Mouse (Mus musculus) 3134 (cell line): ENCODE measurements at regions not wholly inside any gene's neighbourhood (a gene's known extent, or its start where the extent isn't known, plus 50 kb on each side); places are given as distances from the start of the nearest gene placed in this dataset.

ENCODE experiments used
- DNase-seq: peaks from one replicate; pipeline ENCODE4 v3.0.0-alpha.2; 2011; ENCODE audit warnings: low spot score; ENCODE audit not compliant: insufficient read length; ENCODE audit errors: extremely low read depth

DNA sequence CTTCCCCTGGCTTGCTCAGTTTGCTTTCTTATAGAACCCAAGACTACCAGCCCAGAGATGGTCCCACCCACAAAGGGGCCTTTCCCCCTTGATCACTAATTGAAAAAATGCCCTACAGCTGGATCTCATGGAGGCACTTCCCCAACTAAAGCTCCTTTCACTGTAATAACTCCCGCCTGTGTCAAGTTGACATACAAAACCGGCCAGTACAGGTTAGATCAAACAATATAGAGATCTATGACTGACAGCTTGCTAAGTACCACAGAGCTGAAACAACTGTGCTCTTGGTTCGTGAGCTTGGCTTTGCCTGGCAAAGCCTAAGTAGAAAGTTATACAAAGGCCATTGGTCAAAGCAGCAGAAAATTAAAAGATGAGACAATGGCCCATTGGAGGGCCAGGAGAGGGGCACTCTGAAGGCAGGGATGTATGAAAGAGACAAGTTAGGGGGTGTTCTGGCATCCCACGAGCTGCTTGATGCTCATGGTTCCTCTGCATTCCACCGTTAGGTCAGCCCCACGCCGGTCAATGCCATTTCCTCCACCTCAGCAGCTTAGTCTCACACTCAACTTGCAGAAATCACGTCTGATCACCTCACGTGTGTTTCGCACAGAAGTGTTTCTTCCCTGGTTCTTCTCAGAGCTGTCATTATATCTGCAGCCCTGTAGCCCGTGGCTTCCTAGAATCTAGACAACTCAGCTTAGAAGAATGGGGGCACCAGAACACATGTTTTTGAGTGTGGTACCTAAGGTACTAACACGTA is 87.5 kb upstream of the Zfp648 start:
- no peak for DNase-seq

DNA sequence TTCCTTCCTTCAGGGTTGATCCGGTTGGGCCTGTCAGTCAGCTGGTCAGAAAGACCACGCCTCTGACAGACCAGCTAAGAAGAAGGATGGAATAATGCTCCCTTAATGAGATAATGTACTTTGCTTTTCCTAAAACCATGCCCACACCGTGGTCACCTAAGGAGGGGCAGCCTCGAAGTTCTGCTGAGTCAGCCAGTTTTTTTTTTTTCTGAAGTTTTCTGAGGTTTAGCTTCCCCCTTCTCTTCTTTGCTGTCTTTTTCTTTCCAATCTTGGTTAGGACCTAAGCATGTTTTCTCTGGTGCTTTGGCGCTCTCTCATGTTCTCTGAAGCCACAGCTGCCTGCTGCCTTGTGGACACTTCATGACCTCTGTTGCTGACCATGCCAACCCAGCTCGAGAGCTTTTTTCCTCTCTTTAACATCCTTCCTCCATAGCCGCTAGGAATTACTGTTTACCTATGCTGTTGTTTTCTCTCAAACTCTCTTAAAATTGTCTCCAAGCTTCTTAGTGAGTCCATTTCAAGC is 84.7 kb upstream of the Zfp648 start:
- DNase-seq = no peak

DNA sequence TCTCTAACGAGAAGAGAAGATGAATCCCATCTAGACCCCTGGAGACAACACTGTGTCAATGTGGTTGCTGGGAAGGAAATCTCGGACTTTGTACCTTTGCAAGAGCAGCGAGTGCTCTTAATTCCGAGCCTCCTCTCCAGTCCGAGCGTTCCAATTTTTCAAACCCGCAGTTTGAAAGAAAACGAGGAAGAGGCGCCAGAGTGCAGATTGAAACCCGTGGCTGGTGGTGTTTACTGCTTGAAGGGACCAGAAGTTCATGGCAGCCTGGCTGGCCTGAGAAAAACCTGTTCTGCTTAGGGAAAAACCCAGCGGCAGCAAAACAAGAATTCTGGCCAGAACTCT is 83.7 kb upstream of the Zfp648 start:
- DNase-seq = no peak

DNA sequence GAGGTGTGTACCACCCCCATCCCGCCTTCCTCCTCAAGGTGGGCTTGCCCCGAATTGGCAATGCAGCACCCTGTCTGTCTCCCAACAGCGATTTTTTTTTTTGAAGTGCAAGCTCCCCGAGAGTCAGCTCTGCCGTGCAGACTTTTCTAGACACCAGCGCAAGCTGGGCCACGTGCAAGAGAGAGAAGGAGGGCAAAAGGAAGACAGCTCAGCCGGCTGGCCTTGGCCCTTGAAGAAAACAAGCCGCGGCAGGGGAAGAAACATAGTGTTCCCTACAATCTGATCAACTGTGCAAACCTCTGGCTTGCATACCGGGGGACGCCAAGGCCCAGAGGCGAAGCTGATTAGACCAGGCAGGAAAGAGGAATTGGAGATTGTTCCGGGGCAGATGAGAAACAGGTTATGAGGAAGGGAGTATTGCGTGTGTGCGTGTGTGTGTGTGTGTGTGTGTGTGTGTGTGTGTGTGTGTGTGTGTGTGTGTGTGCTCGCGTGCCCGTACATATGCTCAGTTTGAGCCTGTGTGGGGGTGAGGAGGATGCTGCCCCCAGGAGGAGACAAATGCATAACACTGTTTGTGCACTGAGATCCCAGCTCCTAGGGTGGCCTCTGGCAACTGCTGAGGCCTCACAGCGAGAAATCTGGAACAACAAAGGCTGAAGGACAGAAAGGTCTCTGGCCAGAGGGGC is 83.2 kb upstream of the Zfp648 start:
- DNase-seq = no peak

DNA sequence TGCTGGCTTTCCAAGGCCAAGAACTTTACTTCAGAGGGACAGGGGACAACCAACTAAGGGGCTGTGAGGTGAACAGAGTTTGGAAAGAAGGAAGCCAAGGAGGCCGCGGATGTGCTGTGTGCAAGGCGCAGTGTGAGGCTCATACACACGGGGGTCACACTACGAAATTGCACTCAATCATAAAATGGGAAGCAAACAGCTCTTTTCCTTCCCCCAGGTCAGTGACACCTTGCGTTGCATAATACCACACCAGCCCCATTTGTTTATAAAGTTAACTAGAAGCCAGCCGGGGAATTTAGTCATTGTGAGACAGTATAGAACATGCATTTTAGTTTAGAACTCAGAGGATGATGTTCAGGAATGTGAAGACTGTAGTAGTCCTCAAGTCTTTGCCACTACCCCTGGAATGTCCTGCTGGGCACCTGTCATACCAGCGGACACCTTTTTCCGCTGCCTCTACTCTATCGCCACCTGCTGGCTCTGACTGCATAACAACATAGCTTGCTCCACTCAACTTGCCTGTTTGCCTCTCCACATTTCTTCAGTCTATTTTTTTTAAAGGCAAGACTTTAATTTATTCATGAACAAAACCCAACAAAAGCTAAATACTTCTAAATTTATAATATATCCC is 82.5 kb upstream of the Zfp648 start:
- DNase-seq = no peak

DNA sequence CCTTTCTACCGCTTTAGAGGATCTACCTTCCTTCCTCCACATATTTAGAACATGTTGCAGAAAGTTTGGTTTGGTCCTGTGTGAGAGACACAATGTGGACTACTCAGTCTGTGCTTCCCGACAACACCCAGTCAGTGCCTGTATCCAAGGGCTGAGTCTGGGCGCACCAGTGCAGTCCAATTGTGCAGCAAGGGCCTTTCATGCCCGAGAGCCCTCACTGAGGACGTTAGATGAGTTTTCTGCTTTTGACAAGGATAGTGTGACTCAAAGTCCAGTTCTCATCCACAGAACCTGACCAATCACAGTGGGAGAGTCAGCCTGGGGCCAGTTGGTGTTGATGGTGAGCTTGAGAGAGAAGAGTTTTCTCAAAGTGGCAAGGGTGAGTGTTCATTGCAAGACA is 81.4 kb upstream of the Zfp648 start:
- no peak for DNase-seq

DNA sequence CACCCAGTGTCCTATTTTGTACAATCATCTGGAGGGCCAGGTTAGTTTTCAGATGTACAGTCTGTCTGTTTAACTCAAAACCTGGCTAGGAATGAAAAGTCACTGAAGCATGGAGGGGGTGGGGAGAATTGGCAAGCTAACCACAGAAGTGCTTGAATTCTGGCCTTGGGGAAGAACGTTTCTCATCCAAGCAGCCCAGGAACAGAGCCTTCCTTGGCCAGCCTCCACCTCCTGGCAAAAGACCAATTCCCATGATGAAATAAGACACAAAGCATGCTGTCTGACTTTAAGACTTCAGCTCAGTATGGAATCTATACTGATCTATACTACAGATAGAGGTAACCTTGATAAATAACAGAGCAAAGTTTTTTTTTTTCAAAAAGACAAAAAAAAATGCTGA is 80.3 kb upstream of the Zfp648 start:
- no peak for DNase-seq

DNA sequence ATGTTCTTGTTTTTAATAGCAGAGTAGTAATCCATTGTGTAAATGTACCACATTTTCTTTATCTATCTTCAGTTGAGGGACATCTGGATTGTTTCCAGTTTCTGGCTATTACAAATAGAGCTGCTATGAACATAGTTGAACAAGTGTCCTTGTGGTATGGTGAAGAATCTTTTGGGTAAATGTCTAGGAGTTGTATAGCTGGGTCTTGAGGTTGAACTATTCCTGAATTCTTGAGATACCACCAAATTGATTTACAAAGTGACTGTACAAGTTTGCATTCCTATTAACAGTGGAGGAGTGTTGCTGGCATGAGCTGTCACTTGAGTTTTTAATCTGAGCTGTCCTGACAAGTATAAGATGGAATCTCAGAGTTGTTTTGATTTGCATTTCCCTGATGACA is 76.0 kb upstream of the Zfp648 start:
- DNase-seq = no peak

DNA sequence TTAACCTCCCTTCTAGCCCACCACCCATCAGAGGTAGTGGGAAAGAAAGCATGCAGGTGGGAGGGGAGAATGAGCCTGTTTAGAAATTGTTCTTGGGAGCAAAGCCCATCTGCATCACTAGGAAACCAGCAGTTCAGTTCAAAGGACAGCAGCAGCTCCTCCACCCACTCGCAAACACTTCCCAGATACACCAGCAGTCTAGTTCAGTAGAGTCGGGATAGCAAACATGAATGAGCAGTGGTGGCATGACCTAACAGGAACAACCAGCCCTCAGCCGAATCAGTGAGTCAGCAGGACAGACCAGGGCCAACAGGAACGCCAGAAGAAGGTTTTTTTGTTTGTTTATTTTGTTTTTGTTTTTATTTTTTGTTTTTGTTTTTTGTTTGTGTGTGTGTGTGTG is 74.5 kb upstream of the Zfp648 start:
- no peak for DNase-seq

DNA sequence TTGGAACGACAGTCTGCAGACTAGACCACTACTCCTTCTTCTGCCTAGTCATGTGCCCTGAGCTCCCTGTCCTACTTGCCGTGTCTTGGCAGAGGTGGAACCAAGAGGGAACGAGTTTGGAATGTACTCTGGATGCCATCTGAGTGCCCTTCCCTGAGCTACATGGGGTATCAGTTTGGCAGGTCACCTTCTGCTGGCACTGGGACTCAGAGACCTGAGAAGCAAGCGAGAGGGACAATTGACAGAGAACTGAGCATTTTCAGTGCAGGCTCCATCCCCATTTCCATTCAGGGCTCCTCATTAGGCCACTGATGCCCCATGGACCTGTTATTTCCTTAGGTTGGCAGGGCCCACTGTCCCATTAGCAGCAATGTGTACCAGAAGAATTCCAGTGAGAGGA is 61.5 kb upstream of the Zfp648 start:
- DNase-seq = no peak

DNA sequence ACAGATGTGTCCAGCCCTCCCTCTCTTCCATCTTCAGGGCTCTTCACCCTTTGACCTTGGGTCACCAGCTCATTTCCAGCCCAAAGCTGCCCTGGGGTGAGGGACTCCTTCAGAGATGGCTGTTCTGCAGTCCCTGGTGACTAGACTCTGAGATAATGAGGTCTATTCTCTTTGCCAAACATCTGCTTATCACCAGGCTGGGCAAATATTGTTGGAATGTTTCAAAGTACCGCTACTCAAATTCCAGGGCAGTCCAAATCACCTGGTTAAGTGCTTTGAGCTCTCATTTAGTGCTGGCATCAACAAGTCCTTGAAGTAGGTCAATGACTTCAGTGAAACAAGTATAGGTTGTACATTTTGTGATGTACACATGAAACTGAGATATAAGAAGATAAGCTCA is 57.3 kb upstream of the Zfp648 start:
- no peak for DNase-seq

DNA sequence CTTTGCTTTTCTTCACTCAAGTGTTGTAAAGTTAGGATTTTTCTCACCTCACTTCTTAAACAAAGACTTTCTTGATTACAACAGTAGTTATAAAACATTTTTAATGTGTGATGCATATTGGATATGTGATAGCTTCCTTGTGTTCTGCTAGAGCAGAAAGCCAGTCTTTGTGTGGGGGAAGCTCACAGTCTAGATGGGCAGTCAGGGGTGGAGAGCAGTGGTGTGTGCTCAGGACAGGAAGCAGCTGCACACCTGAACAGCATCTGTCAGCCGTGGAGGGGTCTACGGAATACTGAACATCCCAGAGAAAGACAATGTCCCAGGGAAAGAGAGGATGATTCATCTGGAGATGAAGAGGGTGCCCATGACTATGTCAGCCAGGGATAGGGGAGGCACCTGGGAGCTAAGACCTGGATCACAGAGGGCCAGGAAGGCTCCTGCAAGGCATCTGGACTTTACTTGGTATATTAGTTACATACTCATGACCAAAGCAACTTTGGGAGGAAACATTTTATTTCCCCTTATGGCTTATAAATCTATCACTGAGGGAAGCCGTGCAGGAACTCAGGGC is 53.9 kb upstream of the Zfp648 start:
- no peak for DNase-seq

DNA sequence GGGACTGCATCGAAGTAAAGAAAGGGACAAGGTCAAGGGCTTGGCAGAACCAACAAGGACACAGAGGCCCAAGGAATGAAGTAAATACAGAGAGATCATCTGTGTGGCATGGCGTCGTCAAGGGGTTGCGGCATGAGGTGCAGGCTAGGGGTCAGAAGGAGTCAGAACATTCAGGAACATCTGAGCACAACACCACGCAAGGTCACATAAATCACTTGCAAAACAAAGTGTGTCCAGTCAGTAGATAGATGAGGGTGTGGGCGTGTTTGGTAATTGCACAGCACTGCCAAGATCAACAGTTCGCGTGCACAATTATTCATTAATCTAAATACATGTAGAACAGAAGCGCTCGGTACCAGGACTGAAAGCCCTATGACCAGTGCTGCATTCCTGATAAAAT is 52.0 kb upstream of the Zfp648 start:
- no peak for DNase-seq

DNA sequence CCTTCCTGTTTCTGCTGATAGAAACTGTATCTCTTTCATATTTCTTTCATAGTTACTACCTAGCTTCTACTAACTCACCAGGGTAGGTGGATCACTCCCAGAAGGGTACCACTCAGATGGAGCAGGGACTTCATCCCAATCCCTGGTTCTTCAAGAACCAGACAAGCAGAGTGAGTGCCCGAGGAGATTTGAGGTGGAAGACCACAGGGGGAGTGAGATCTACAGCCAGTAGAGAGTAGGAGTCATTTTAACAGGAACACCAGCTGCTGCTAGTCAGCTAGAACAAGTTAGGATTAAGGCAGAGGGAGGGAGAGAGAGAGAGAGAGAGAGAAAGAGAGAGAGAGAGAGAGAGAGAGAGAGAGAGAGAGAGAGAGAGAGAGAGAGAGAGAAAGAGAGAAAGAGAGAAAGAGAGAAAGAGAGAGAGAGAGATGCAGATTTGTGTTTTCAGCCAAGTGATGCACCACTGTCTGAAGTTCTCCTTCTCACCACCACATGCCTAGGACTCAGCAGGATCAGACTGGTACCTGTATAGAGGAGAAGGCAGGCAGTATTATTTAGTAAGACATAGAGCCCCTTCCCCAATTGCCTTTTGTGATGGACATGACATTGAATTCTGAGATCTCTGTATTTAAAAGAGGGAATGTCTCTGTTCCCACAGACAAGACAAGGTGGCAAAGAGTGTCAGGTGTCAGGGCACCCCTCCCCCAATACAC is 51.4 kb upstream of the Zfp648 start:
- DNase-seq = no peak

DNA sequence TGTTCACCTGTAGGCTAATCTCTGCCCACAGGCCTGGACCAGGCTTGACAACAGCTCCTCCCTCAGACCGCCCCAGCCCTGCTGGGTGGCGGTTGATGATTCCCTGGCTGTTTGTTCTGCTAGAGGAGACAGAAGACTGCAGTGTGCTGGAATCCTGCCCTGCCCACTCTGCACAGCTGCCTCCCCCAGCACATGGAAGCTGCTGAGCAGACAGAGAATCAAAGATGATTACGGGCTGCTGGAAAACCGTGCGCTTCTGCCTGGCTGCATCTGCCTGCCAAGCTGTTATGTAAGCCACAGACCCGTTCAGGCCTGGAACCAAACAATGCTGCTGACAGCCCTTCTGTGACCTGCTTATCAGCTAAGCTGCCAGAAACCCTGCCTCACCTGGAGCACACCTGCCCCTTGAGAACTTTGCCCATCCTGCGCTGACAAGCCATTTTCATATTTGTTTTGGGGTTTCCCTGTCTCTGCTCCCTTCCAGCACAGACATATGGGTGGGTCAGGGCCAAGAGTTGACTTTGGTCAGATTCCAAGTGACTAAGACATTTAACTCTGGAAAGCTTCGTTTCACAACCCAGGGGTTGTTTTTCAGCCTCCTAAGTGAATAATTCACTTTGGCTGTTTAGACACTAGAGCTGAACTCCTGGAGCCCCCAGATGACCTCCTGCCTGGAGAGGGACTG is 50.7 kb upstream of the Zfp648 start:
- peak; percentile 63 for DNase-seq
